Mouse (Mus musculus): ENCODE data around the gene Tspan13. TPM values are rescaled to one million over a fixed set of nuclear protein-coding genes. Genes with fewer than 3 reads are reported as not detected.

The Tspan13 gene
- total RNA-seq, 4 experiments from 2014 or later: 238 to 276 (median 249) TPM

GRCm38 (mm10) chr12:35977633-35978246 lies 64.6 kb downstream of the Tspan13 start:
- no peak for DNase-seq (ENCODE audit: low spot score in 2 of 2)

- no peak for DNase-seq (ENCODE audit: low spot score in 2 of 2)
Measured at GRCm38 (mm10) chr12:35975898-35976297, 66.4 kb downstream of the Tspan13 start.

- no peak for DNase-seq (ENCODE audit: low spot score in 2 of 2)
Measured at GRCm38 (mm10) chr12:35966768-35967141, 75.5 kb downstream of the Tspan13 start.

DNA sequence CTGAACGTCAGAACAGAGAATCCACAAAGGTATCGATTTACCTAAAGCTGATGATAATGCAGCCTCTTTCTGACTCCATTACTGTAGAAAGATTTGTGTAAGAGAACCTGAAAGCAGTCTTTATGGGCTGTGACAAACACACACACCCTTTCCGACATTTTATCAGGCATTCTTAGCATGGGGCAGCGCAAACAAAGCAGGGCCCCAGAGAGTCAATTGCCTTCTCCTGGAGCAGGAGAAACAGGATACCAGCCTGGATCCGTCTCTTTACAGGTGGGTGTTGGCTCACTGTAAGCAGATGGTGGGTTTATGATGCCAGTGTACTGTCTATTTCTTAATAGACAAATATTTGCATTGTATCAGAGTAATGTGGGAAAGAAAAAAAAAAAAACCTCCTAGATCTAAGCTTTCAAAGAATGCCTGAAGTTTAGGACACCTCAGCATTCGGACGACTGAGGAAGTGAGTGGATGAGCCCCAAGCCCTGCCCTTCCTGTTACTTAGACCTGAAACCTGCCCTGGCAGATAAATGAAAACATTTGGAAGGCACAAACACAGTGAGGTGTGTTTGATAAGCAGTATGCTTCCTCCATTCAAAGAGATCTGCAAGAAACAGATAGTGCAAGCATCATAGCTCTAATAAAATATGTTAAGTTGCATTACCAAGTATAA lies 76.1 kb downstream of the Tspan13 start:
- no peak for DNase-seq (ENCODE audit: low spot score in 2 of 2)

Other genes with a start within 250 kb of the Tspan13 start
- gene Agr3, start 116.9 kb downstream of the Tspan13 start, total RNA-seq (2022): not detected
- gene Agr2, start 49.6 kb downstream of the Tspan13 start, total RNA-seq (2022): not detected
- 10 to 100 TPM; 49.3 to 59.4 (median 54.0) TPM for gene Ankmy2, start 114.6 kb upstream of the Tspan13 start, total RNA-seq (2022)
- 10 to 100 TPM; 50.8 to 60.5 (median 56.9) TPM for gene Bzw2, start 115.6 kb upstream of the Tspan13 start, total RNA-seq (2022)
- not detected for gene Lrrc72, start 210.9 kb upstream of the Tspan13 start, total RNA-seq (2022)

All from layer of hippocampus, adult 8-10 months (tissue).